In genomic region chr14:25867834-25868233, GRCm38 (mm10) we compare ENCODE assay signal across 22 mouse cellular contexts. TPM values are rescaled to one million over a fixed set of nuclear protein-coding genes. Genes with fewer than 3 reads are reported as not detected.
DNase-seq lines count a peak whose midpoint lies in the region; ATAC-seq and TF ChIP-seq lines count a peak whose summit lies in the region.
"Had no signal": no experiment of that assay in that cellular context is flagged by ENCODE, and none has a peak within 500 bp of the region (broad histone marks: within the 10 kb centered on the region; RNA-seq: fewer than 3 reads in every experiment).

No protein-coding gene starts in this region.

- peak; percentile 64 for ATAC-seq in megakaryocyte, adult 5-6 weeks (ENCODE audit: poor library complexity, severe bottlenecking)
- no peak for ATAC-seq in midbrain, embryonic 16.5 days
- ATAC-seq: forebrain, embryonic 16.5 days had no signal

- H3K4me3 ChIP-seq in gastrocnemius, adult 2 months, result no peak overlapping the region
- H3K4me3 ChIP-seq in E14TG2a.4 (replicated peaks; ENCODE audit: low read length), result 0 out of 2 replicates have a peak overlapping the region, but pooled peaks have one; percentile 5
- H3K4me3 ChIP-seq in midbrain, embryonic 16.5 days (ENCODE audit: low read depth, low read length), result no peak overlapping the region
- H3K4me3 ChIP-seq: embryonic facial prominence, embryonic 13.5 days; limb, embryonic 12.5 days; lung, embryonic 15.5 days; megakaryocyte, embryonic 14.5 days; neural tube, embryonic 12.5 days had no signal

- intact Hi-C loops in gastrocnemius, adult 2 months (cut with DNase I), result no loop called here

- H3K4me2 ChIP-seq in midbrain, embryonic 16.5 days (ENCODE audit: low read length), result no peak overlapping the region
- H3K4me2 ChIP-seq: embryonic facial prominence, embryonic 13.5 days; limb, embryonic 12.5 days; lung, embryonic 15.5 days; neural tube, embryonic 12.5 days had no signal

- H3K36me3 ChIP-seq in E14TG2a.4 (ENCODE audit: insufficient read depth, low read length), result peaks cover 44% of the 10 kb centered on the region
- H3K36me3 ChIP-seq in midbrain, embryonic 16.5 days (ENCODE audit: control insufficient read depth, insufficient read depth, low read length), result no peaks in the 10 kb centered on the region
- H3K36me3 ChIP-seq: embryonic facial prominence, embryonic 13.5 days; limb, embryonic 12.5 days; lung, embryonic 15.5 days; neural tube, embryonic 12.5 days had no signal

- H3K27me3 ChIP-seq in E14TG2a.4 (ENCODE audit: insufficient read depth, low read length), result no peaks in the 10 kb centered on the region
- no peaks in the 10 kb centered on the region for H3K27me3 ChIP-seq in midbrain, embryonic 16.5 days (ENCODE audit: control insufficient read depth, insufficient read depth, low read depth, low read length)
- H3K27me3 ChIP-seq: embryonic facial prominence, embryonic 13.5 days; limb, embryonic 12.5 days; lung, embryonic 15.5 days; megakaryocyte, embryonic 14.5 days; neural tube, embryonic 12.5 days had no signal

- WGBS in midbrain, embryonic 16.5 days, result 66% methylated on average over 6 of the region's 6 CpGs

- peaks cover 80% of the 10 kb centered on the region for H3K4me1 ChIP-seq in E14TG2a.4 (replicated peaks; ENCODE audit: low read depth, low read length)
- no peaks in the 10 kb centered on the region for H3K4me1 ChIP-seq in midbrain, embryonic 16.5 days (ENCODE audit: control insufficient read depth, insufficient read depth, low read length)

- no peak overlapping the region for H3K9ac ChIP-seq in midbrain, embryonic 16.5 days (ENCODE audit: low read depth, low read length)
- H3K9ac ChIP-seq: embryonic facial prominence, embryonic 13.5 days; limb, embryonic 12.5 days; lung, embryonic 15.5 days; neural tube, embryonic 12.5 days had no signal

- peak overlapping the region; percentile 94 for H3K27ac ChIP-seq in gastrocnemius, adult 2 months
- H3K27ac ChIP-seq in midbrain, embryonic 16.5 days (ENCODE audit: low read length), result no peak overlapping the region
- H3K27ac ChIP-seq: embryonic facial prominence, embryonic 13.5 days; limb, embryonic 12.5 days; lung, embryonic 15.5 days; neural tube, embryonic 12.5 days had no signal

- DNase-seq in gastrocnemius, adult 2 months, result peak; percentile 61
- DNase-seq in gastrocnemius, postnatal 25 days, result no peak
- peak; percentile 40 for DNase-seq in kidney, postnatal 10 days
- DNase-seq in spleen, postnatal 14 days (ENCODE audit: low spot score in 2 of 2), result no peak
- DNase-seq in ovary, postnatal 14 days (ENCODE audit: low spot score), result no peak
- DNase-seq: adrenal gland, postnatal 25 days; cerebellum, adult 9-10 months; right cerebral cortex, postnatal 25 days; thymus, postnatal 4 days had no signal

- H3K9me3 ChIP-seq in E14TG2a.4 (ENCODE audit: low read length), result no peaks in the 10 kb centered on the region
- no peaks in the 10 kb centered on the region for H3K9me3 ChIP-seq in midbrain, embryonic 16.5 days (replicated peaks; ENCODE audit: control insufficient read depth, low read length, poor library complexity, severe bottlenecking)
- H3K9me3 ChIP-seq: embryonic facial prominence, embryonic 13.5 days; limb, embryonic 12.5 days; lung, embryonic 15.5 days; megakaryocyte, embryonic 14.5 days; neural tube, embryonic 12.5 days had no signal

- TF ChIP-seq CTCF in gastrocnemius, adult 2 months (IDR thresholded peaks at IDR 0.05), result no peak
- no peak for TF ChIP-seq CTCF in E14TG2a.4 (conservative IDR thresholded peaks at IDR 0.05; ENCODE audit: low read length)

RNA-seq across cellular contexts. Expression of gene Anxa11, which starts 25.9 kb away (rescaled TPM):
- total RNA-seq in gastrocnemius, adult 2 months (2021), result 10 to 100 TPM; 97.4 to 99.1 TPM
- total RNA-seq in gastrocnemius, postnatal 25 days (2021), result 10 to 100 TPM; 79.2 to 96.7 TPM
- total RNA-seq in megakaryocyte, adult 5-6 weeks (2015), result 91.2 and 103 TPM in 2 replicates
- total RNA-seq in megakaryocyte, adult 5-6 weeks (2017), result 21.2 and 38.7 TPM in 2 replicates
- polyA plus RNA-seq in midbrain, embryonic 16.5 days (2015; fragmentation: Nextera tagmentation; extraction: Ambion mirVana), result 1.8 and 2.4 TPM in 2 replicates

RNA-seq across cellular contexts. Expression of gene Plac9a, which starts 35.1 kb away (rescaled TPM):
- 1 to 10 TPM; 2.6 to 3.6 TPM for total RNA-seq in gastrocnemius, adult 2 months (2021)
- total RNA-seq in gastrocnemius, postnatal 25 days (2021), result 1 to 10 TPM; 1.8 to 2.7 TPM
- total RNA-seq in megakaryocyte, adult 5-6 weeks (2015), result not detected in 2 replicates
- total RNA-seq in megakaryocyte, adult 5-6 weeks (2017), result not detected in 2 replicates
- not detected in 2 replicates for polyA plus RNA-seq in midbrain, embryonic 16.5 days (2015; fragmentation: Nextera tagmentation; extraction: Ambion mirVana)
- total RNA-seq: granulocyte monocyte progenitor cell, adult 5-6 weeks; hematopoietic stem cell, adult 5-6 weeks; layer of hippocampus, adult 8-10 months had no signal
- polyA plus RNA-seq: embryonic facial prominence, embryonic 13.5 days; forebrain, embryonic 16.5 days; heart, embryonic 14.5 days; limb, embryonic 12.5 days; neural tube, embryonic 12.5 days had no signal

RNA-seq across cellular contexts. Expression of gene Tmem254a, which starts 59.6 kb away (rescaled TPM):
- total RNA-seq in gastrocnemius, adult 2 months (2021), result under 1 TPM; 0.15 to 0.50 TPM
- total RNA-seq in gastrocnemius, postnatal 25 days (2021), result under 1 TPM; 0.15 to 0.86 TPM
- 9.6 and 15.4 TPM in 2 replicates for total RNA-seq in megakaryocyte, adult 5-6 weeks (2015)
- 1.1 and 5.6 TPM in 2 replicates for total RNA-seq in megakaryocyte, adult 5-6 weeks (2017)
- polyA plus RNA-seq in midbrain, embryonic 16.5 days (2015; fragmentation: Nextera tagmentation; extraction: Ambion mirVana), result 6.5 and 8.1 TPM in 2 replicates

Comparison
In these comparisons a context has a peak if more than half of its experiments do, and no peak if none do; other contexts are left out.
1. DNase-seq: peak in gastrocnemius, adult 2 months (single experiment) and kidney, postnatal 10 days (single experiment); none in gastrocnemius, postnatal 25 days (single experiment), spleen, postnatal 14 days (0 of 2) and ovary, postnatal 14 days (single experiment).